Mouse (Mus musculus): Measurements from ENCODE around the gene Pmel.

The Pmel gene

GRCm38 (mm10) chr10:128748252-128748864 lies 44.4 kb downstream of the Pmel start:
- peak; percentile 68 to 78 for DNase-seq (ENCODE audit: low spot score in 2 of 2)

All from spleen, postnatal 36 days (tissue).